Mouse (Mus musculus) midbrain, embryonic 11.5 days (tissue): ENCODE results near the gene Tcap. TPM values are rescaled to one million over a fixed set of nuclear protein-coding genes. Genes with fewer than 3 reads are reported as not detected.

Experiments used
- ATAC-seq: fragments of 200-750 bp; cut with Nextera tagmentation; 2 replicates; pipeline ENCODE4 v1.8.0; 2017; ENCODE audit warnings: moderate TSS enrichment, moderate library complexity; ENCODE audit not compliant: low FRiP score
- DNase-seq: peaks from one replicate; pipeline ENCODE4 v3.0.0; 2015; ENCODE audit warnings: low spot score; ENCODE audit errors: missing footprints
- H3K27ac ChIP-seq: fragments of 300-500 bp; sonication (generic); 2 replicates; pipeline ENCODE4 v1.5.1; 2014; ENCODE audit warnings: low read depth, low read length
- H3K27me3 ChIP-seq: fragments of 300-500 bp; sonication (generic); 2 replicates; pipeline ENCODE4 v1.6.1; 2014; ENCODE audit warnings: mild to moderate bottlenecking, low read length, moderate library complexity, mixed read lengths; ENCODE audit not compliant: control insufficient read depth, insufficient read depth
- H3K36me3 ChIP-seq: fragments of 300-500 bp; sonication (generic); 2 replicates; pipeline ENCODE4 v1.6.1; 2014; ENCODE audit warnings: mild to moderate bottlenecking, low read length, moderate library complexity, mixed read lengths; ENCODE audit not compliant: control insufficient read depth, insufficient read depth
- H3K4me1 ChIP-seq: fragments of 300-500 bp; sonication (generic); 2 replicates; pipeline ENCODE4 v1.6.1; 2014; ENCODE audit warnings: low read length; ENCODE audit not compliant: control insufficient read depth, insufficient read depth
- H3K4me2 ChIP-seq: fragments of 300-500 bp; sonication (generic); 2 replicates; pipeline ENCODE4 v1.6.1; 2014; ENCODE audit warnings: mild to moderate bottlenecking, moderate library complexity
- H3K4me3 ChIP-seq: fragments of 300-500 bp; sonication (generic); 2 replicates; pipeline ENCODE4 v1.5.1; 2014; ENCODE audit warnings: low read depth, low read length
- H3K9ac ChIP-seq: fragments of 300-500 bp; sonication (generic); 2 replicates; pipeline ENCODE4 v1.6.1; 2014; ENCODE audit warnings: low read length
- H3K9me3 ChIP-seq: fragments of 300-500 bp; sonication (generic); 2 replicates; pipeline ENCODE4 v1.6.1; 2016; ENCODE audit warnings: low read length; ENCODE audit not compliant: control insufficient read depth
- WGBS: fragments of 180-500 bp; shearing (Covaris S2); extraction: QIAGEN DNeasy Blood & Tissue Kit; methylation state at CpG from one replicate; pipeline ENCODE4 v1.1.7; 2014; 5-methylcytosine and 5-hydroxymethylcytosine counted together
- polyA plus RNA-seq: library from polyadenylated mRNA; unstranded; fragments of >200 nt; fragmentation: Nextera tagmentation; extraction: Ambion mirVana; gene quantifications from 2 replicates; pipeline ENCODE4 v1.2.1, GENCODE M21; 2014

Gene Tcap
- not detected in 2 replicates for polyA plus RNA-seq

DNA sequence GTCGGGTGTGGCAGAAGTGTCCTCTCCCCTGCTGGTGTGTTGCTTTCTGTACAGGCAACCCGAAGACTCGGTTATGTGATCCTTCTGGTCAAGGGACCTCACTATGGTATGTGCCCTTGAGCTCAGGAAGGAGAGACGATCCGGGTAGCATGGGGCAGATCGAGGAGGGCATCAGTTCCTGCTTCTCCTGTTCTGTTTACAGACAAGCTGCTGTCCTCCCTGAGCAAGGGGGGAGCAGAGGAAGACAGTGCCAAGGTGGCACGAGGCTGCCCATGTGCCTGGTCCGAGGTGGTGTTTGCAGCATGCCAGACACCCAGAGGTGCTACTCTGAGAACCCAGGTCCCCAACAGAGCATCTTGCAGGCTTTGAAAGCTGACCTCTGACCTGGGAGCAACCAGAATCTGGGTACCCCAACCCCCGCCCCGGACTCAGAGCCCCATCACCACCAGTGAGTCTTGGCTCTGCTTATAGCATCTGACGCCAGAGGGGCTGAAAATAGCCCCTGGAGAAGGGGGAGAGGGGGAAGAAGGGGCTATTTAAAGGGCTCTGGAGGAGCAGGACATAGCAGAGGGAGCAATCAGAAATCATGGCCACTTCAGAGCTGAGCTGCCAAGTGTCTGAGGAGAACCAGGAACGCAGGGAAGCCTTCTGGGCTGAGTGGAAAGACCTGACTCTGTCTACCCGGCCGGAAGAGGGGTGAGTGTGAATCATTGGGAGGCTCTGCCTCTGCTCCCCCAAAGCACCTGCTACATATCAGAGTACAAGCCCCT, at the start of gene Tcap:
Gene Tcap, plus strand, starts transcription at position 551 of the 770 bp plus-strand sequence.
- H3K4me3 ChIP-seq: no peak within 1 kb of the TSS
- H3K4me2 ChIP-seq: no peak within 1 kb of the TSS
- no peaks in the 10 kb centered on the region for H3K4me1 ChIP-seq
- no peak within 1 kb of the TSS for H3K9ac ChIP-seq
- DNase-seq (peak; percentile 73), ATAC-seq (no peak)
- no peaks in the 10 kb centered on the region for H3K9me3 ChIP-seq
- H3K36me3 ChIP-seq: peaks cover 9% of the 10 kb centered on the region
- H3K27me3 ChIP-seq: peaks cover 23% of the 10 kb centered on the region
- H3K27ac ChIP-seq: no peak within 1 kb of the TSS
- WGBS: 63% methylated on average over 14 of the region's 14 CpGs

DNA sequence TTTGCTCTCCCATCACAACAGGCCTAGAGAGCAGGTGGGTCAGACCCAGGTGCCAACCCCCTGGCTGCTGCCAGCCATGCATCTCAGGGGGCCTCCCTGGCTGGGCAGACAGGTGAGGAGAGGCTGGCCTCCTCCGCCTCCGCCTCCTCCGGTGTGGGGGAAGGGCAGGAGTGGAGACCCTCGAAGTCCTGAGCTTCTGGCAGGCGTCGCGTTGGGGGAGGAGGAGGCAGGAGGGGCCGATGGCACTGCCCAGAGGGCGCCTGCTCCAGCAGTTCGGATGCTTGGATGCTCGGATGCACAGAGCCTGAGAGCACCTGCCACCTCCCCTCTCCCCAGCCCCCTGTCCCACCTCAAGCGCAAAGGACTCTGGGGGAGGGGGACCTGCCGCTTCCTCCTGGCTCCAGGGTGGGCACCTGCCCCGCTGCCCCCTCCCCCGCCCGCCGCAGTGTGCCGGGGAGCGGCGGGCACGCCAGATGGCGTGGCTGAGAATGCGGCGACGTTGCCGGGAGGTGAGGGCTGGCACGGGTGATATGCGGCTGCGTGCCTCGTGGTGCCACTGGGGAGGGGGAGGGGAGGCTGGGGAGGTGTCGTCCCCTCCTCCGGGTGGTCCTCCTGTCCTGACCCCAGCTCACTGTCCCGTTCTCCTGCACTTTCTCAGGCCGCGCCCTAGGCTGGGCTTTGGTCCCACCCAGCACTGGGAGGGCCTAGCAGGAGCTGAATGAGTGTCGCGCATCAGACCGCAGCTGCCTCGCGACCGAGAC, 49.5 kb upstream of the Tcap start:
- DNase-seq (no peak), ATAC-seq (no peak)
- 3% methylated on average over 23 of the region's 41 CpGs for WGBS
- peak overlapping the region; percentile 20 for H3K4me2 ChIP-seq
- H3K9ac ChIP-seq: peak overlapping the region; percentile 5; the same call in 1 of the 2 replicates
- H3K27me3 ChIP-seq: peaks cover 98% of the 10 kb centered on the region
- H3K36me3 ChIP-seq: no peaks in the 10 kb centered on the region
- H3K9me3 ChIP-seq: no peaks in the 10 kb centered on the region
- peaks cover 17% of the 10 kb centered on the region for H3K4me1 ChIP-seq
- H3K4me3 ChIP-seq: 0 out of 2 replicates have a peak overlapping the region, but pooled peaks have one; percentile 5
- H3K27ac ChIP-seq: no peak overlapping the region

GRCm38 (mm10) chr11:98335250-98335649, 48.4 kb upstream of the Tcap start:
- no peak overlapping the region for H3K4me3 ChIP-seq
- no peak overlapping the region for H3K27ac ChIP-seq
- peaks cover 15% of the 10 kb centered on the region for H3K4me1 ChIP-seq
- ATAC-seq (no peak), DNase-seq (no peak)
- H3K27me3 ChIP-seq: peaks cover 98% of the 10 kb centered on the region
- WGBS: 14% methylated on average over 9 of the region's 9 CpGs
- H3K9ac ChIP-seq: no peak overlapping the region
- no peaks in the 10 kb centered on the region for H3K9me3 ChIP-seq
- no peaks in the 10 kb centered on the region for H3K36me3 ChIP-seq
- H3K4me2 ChIP-seq: no peak overlapping the region

- 19% methylated on average over 13 of the region's 13 CpGs for WGBS
- ATAC-seq: no peak
Observed at GRCm38 (mm10) chr11:98336245-98337107, 47.1 kb upstream of the Tcap start.

DNA sequence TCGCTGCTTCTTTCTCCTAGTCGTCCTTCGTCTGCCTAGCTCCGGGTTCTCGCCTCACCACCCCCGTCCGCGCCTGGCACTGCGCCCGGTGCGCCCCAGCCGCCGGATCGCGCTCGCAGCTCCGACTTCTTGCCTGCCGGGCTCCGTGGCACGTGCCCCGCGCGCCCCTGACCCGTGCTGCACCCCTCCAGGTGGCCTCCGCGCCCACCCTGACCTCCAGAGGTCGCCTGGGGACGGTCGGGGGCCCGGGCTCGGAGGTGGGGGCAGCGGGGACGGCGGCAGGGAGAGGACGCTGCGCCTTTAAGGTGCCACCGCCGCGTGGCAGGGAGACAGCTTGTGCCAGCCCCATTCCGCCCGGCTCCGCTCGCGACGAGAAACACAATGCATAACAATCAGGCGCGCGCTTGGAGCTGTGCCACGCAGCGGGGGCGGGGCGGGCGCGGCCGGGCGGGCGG, 45.1 kb upstream of the Tcap start:
- WGBS: under 1% methylated on average over 54 of the region's 57 CpGs
- H3K9ac ChIP-seq: peak overlapping the region; percentile 30; the same call in 1 of the 2 replicates
- no peak for ATAC-seq
- peaks cover 88% of the 10 kb centered on the region for H3K27me3 ChIP-seq
- DNase-seq: no peak
- H3K4me2 ChIP-seq: peak overlapping the region; percentile 76
- H3K4me1 ChIP-seq: peaks cover 15% of the 10 kb centered on the region
- no peaks in the 10 kb centered on the region for H3K36me3 ChIP-seq
- H3K4me3 ChIP-seq: peak overlapping the region; percentile 43
- H3K27ac ChIP-seq: no peak overlapping the region
- H3K9me3 ChIP-seq: no peaks in the 10 kb centered on the region

More at GRCm38 (mm10) chr11:98336245-98337107, 47.1 kb upstream of the Tcap start:
- no peak overlapping the region for H3K27ac ChIP-seq
- no peak overlapping the region for H3K9ac ChIP-seq
- no peak overlapping the region for H3K4me3 ChIP-seq
- no peaks in the 10 kb centered on the region for H3K36me3 ChIP-seq
- H3K27me3 ChIP-seq: peaks cover 96% of the 10 kb centered on the region
- no peak for DNase-seq
- peaks cover 15% of the 10 kb centered on the region for H3K4me1 ChIP-seq
- no peaks in the 10 kb centered on the region for H3K9me3 ChIP-seq
- no peak overlapping the region for H3K4me2 ChIP-seq

GRCm38 (mm10) chr11:98339071-98339501, 44.5 kb upstream of the Tcap start:
- under 1% methylated on average over 18 of the region's 19 CpGs for WGBS
- DNase-seq (no peak), ATAC-seq (no peak)
- Histone ChIP-seq H3K9ac (peak overlapping the region; percentile 30; the same call in 1 of the 2 replicates), H3K4me2 (peak overlapping the region; percentile 76), H3K9me3 (no peaks in the 10 kb centered on the region), H3K4me1 (peaks cover 13% of the 10 kb centered on the region), H3K27ac (no peak overlapping the region), H3K4me3 (peak overlapping the region; percentile 43), H3K36me3 (no peaks in the 10 kb centered on the region), H3K27me3 (peaks cover 83% of the 10 kb centered on the region)

DNA sequence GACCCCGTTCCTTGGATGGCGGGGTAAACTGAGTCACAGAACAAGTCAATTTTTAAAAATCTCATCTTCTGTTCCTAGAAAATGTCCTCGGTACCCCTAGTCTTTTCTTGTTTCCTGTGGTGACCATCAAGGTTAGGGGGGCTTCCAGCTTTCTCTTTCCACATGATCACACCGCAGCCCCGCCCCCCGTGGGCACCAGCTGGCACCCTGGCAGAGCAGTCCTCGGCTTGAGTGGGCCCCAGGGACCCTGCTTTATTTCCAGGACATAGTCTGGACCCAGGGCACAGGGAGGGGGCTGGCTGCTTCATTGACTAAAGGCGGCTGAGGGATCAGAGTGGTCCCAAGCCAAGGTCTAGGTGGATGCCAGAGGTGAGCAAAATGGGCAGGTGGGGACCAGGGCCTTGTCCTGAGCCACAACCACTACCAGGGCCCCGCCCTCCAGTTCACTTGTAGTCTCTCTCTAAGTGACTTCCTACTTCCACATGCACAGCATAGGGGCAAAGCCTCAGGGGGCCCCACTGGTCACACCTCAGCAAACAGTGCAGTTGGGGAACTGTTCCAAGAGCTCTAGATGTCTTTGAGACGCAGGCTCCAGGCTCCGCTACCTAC, 43.8 kb upstream of the Tcap start:
- Histone ChIP-seq H3K4me2 (no peak overlapping the region; the same call in 1 of the 2 replicates), H3K4me3 (no peak overlapping the region), H3K9ac (no peak overlapping the region)

GRCm38 (mm10) chr11:98340597-98340996, 43.0 kb upstream of the Tcap start:
- no peak overlapping the region for H3K27ac ChIP-seq
- peaks cover 68% of the 10 kb centered on the region for H3K27me3 ChIP-seq
- H3K9ac ChIP-seq: no peak overlapping the region
- DNase-seq: peak; percentile 80
- H3K9me3 ChIP-seq: no peaks in the 10 kb centered on the region
- ATAC-seq: no peak
- H3K4me2 ChIP-seq: no peak overlapping the region
- H3K36me3 ChIP-seq: no peaks in the 10 kb centered on the region
- H3K4me1 ChIP-seq: peaks cover 8% of the 10 kb centered on the region
- 20% methylated on average over 2 of the region's 4 CpGs for WGBS
- H3K4me3 ChIP-seq: no peak overlapping the region

More for the DNA sequence above, 43.8 kb upstream of the Tcap start:
- 7% methylated on average over 11 of the region's 11 CpGs for WGBS
- ATAC-seq (no peak; the same call in 1 of the 2 replicates), DNase-seq (peak; percentile 85)
- H3K9me3 ChIP-seq: no peaks in the 10 kb centered on the region
- peaks cover 8% of the 10 kb centered on the region for H3K4me1 ChIP-seq
- no peaks in the 10 kb centered on the region for H3K36me3 ChIP-seq
- H3K27me3 ChIP-seq: peaks cover 76% of the 10 kb centered on the region
- H3K27ac ChIP-seq: no peak overlapping the region
